Comparison of ENCODE assay signal across 8 mouse cellular contexts in the genomic region with DNA sequence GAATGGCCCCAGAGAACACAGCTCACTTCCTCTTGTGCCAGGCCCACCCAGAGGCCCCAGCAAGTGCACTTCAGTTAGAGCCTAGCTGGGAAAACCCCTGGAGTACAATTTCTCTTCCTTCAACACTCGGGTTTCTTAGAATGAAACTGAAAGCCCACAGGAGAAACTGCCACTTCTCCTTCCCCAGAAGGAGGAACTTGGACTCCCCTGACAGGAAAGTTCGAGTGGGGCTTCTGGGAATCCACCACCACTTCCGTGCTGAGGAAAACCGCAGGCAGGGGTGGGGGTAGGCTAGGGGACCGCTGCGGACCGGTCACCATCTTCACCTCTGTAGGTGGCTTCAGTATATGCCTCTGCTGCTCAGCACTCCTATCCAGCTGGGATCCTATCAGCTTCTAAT. TPM values are rescaled to one million over a fixed set of nuclear protein-coding genes. Genes with fewer than 3 reads are reported as not detected.
A peak's percentile ranks its signal among the peaks of the same experiment; 100 is the strongest.
DNase-seq lines count a peak whose midpoint lies in the region; ATAC-seq and TF ChIP-seq lines count a peak whose summit lies in the region.

No protein-coding gene starts in this region.

- no peak for ATAC-seq in frontal cortex, adult (ENCODE audit: low TSS enrichment)

- no peaks in the 10 kb centered on the region for H3K4me1 ChIP-seq in kidney, adult 2 months (ENCODE audit: control insufficient read depth, insufficient read depth, low read length)

- H3K4me3 ChIP-seq in kidney, adult 2 months (ENCODE audit: insufficient read depth, low read depth, low read length), result no peak overlapping the region

- no peak for TF ChIP-seq CTCF in kidney, adult 2 months (conservative IDR thresholded peaks at IDR 0.05; ENCODE audit: insufficient read depth, insufficient read length, low read depth, low read length)

- H3K27me3 ChIP-seq in kidney, adult 2 months (replicated peaks; ENCODE audit: control insufficient read depth, insufficient read depth, low read length), result no peaks in the 10 kb centered on the region

- TF ChIP-seq POLR2A in kidney, adult 2 months (IDR thresholded peaks at IDR 0.05; ENCODE audit: low read depth, low read length), result no peak

- 68% methylated on average over 7 of the region's 7 CpGs for WGBS in kidney, adult 2 months

- DNase-seq in kidney, adult 2 months, result peak; percentile 57
- no peak for DNase-seq in kidney, postnatal 10 days
- DNase-seq in heart, postnatal 14 days, result peak; percentile 37 to 39
- DNase-seq in lung, postnatal 4 days, result peak; percentile 75
- peak; percentile 61 for DNase-seq in thymus, postnatal 14 days
- no peak for DNase-seq in left cerebral cortex, adult 8-10 months (ENCODE audit: low spot score in 2 of 2)
- no peak for DNase-seq in testis, postnatal 14 days (ENCODE audit: low spot score)

- 0 out of 2 replicates have a peak overlapping the region, but pooled peaks have one; percentile 24 for H3K27ac ChIP-seq in kidney, adult 2 months (ENCODE audit: insufficient read depth, low read depth, low read length)

- H3K36me3 ChIP-seq in kidney, adult 2 months (ENCODE audit: control insufficient read depth, insufficient read depth, low read length), result no peaks in the 10 kb centered on the region

- intact Hi-C loops in heart, postnatal 14 days (cut with DNase I), result no loop called here

RNA-seq across cellular contexts. Expression of a gene that starts 34.7 kb away (rescaled TPM):
- 10.1 and 11.4 TPM in 2 replicates for polyA plus RNA-seq in kidney, adult 2 months (2012; rRNA removed)
- total RNA-seq in heart, postnatal 14 days (2021), result 1 to 10 TPM; 2.3 to 2.9 TPM
- total RNA-seq in left cerebral cortex, adult 8-10 months (2022), result 1 to 10 TPM; 7.5 to 7.9 (median 7.6) TPM

RNA-seq across cellular contexts. Expression of a gene that starts 47.6 kb away (rescaled TPM):
- polyA plus RNA-seq in kidney, adult 2 months (2012; rRNA removed), result 375 and 393 TPM in 2 replicates
- total RNA-seq in heart, postnatal 14 days (2021), result 100 to 1,000 TPM; 272 to 279 TPM
- 100 to 1,000 TPM; 565 to 601 (median 593) TPM for total RNA-seq in left cerebral cortex, adult 8-10 months (2022)

Comparison
In these comparisons a context has a peak if more than half of its experiments do, and no peak if none do; other contexts are left out.
1. DNase-seq: peak in kidney, adult 2 months (single experiment), heart, postnatal 14 days (2 of 2), lung, postnatal 4 days (2 of 2) and thymus, postnatal 14 days (single experiment); none in kidney, postnatal 10 days (single experiment), left cerebral cortex, adult 8-10 months (0 of 2) and testis, postnatal 14 days (single experiment).